Mouse (Mus musculus) neural tube, embryonic 14.5 days (tissue): ENCODE data around the gene Frat2. TPM values are rescaled to one million over a fixed set of nuclear protein-coding genes. Genes with fewer than 3 reads are reported as not detected.

ENCODE experiments used
- ATAC-seq: fragments of 200-750 bp; cut with Nextera tagmentation; 2 replicates; pipeline ENCODE4 v1.8.0; 2017; ENCODE audit warnings: low read depth, mild to moderate bottlenecking, moderate TSS enrichment, moderate library complexity
- H3K27ac ChIP-seq: fragments of 300-500 bp; sonication (generic); 2 replicates; pipeline ENCODE4 v1.5.1; 2014; ENCODE audit warnings: low read depth, mild to moderate bottlenecking, control low read depth, low read length, moderate library complexity, mixed read lengths
- H3K27me3 ChIP-seq: fragments of 300-500 bp; sonication (generic); 2 replicates; pipeline ENCODE4 v1.6.1; 2014; ENCODE audit warnings: low read length; ENCODE audit not compliant: control insufficient read depth, insufficient read depth
- H3K36me3 ChIP-seq: fragments of 300-500 bp; sonication (generic); 2 replicates; pipeline ENCODE4 v1.6.1; 2014; ENCODE audit warnings: low read length, mixed read lengths; ENCODE audit not compliant: control insufficient read depth, insufficient read depth
- H3K4me1 ChIP-seq: fragments of 300-500 bp; sonication (generic); 2 replicates; pipeline ENCODE4 v1.6.1; 2014; ENCODE audit warnings: low read length; ENCODE audit not compliant: control insufficient read depth, insufficient read depth
- H3K4me2 ChIP-seq: fragments of 300-500 bp; sonication (generic); 2 replicates; pipeline ENCODE4 v1.6.1; 2014; ENCODE audit warnings: mild to moderate bottlenecking, low read depth, low read length, control low read depth
- H3K4me3 ChIP-seq: fragments of 300-500 bp; sonication (generic); 2 replicates; pipeline ENCODE4 v1.5.1; 2014; ENCODE audit warnings: low read depth, low read length, control low read depth, mixed read lengths
- H3K9ac ChIP-seq: fragments of 300-500 bp; sonication (generic); replicated peaks from 2 replicates; pipeline ENCODE4 v1.6.1; 2014; ENCODE audit warnings: low read depth, mild to moderate bottlenecking, control low read depth, low read length, mixed read lengths
- H3K9me3 ChIP-seq: fragments of 300-500 bp; sonication (generic); 2 replicates; pipeline ENCODE4 v1.6.1; 2016; ENCODE audit warnings: low read length; ENCODE audit not compliant: control insufficient read depth
- WGBS: fragments of 180-500 bp; shearing (Covaris S2); extraction: QIAGEN DNeasy Blood & Tissue Kit; methylation state at CpG from one replicate; pipeline ENCODE4 v1.1.7; 2014; 5-methylcytosine and 5-hydroxymethylcytosine counted together
- polyA plus RNA-seq: library from polyadenylated mRNA; unstranded; fragments of >200 nt; fragmentation: Nextera tagmentation; extraction: Ambion mirVana; gene quantifications from 2 replicates; pipeline ENCODE4 v1.2.1, GENCODE M21; 2014

Gene Frat2
- 5.4 and 12.0 TPM in 2 replicates for polyA plus RNA-seq

DNA sequence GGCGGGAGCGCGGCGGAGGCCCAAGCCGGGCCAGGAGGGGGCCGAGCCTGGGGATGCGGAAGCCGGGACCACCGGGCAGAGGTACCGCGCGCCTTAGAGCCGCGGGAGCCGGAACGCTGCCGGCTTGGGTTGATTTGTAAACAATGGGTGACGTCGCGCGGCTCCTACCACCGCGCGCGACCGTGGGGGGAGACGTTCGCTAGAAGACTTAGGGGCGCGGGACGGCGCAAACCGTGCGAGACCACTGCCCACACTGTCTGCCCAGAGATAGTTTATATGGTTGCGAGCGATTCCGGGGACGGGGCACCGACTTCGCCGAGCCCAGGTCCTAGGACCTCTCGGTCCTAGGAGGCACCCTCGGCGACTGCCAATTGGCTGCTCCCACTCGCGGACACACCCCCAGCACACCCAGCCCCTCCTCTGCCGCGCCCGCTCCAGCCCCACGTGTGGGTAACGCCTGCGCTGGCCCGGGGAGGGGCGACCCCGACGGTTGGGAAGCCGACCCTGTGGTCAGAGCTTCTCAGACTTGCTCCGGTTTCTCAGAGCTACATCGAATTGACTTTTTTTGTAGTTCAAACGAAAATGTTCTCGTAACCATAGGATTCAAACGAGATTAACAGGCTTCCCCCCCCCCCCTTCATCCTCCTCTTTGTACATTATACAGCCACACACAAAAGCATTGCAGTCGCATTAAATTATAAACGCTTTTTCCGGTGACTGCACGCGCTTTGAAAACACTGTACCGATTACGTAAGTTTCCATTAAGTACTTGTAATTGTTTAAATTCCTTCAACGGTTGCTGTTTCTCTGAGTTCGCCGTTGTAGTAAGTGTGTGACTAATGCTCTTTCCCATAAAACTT lies at the start of gene Frat2:
Gene Frat2 (minus strand): TSS at position 141 of the 860 bp plus-strand sequence.
- H3K9me3 ChIP-seq: no peaks in the 10 kb centered on the region
- peak within 1 kb of the TSS; percentile 89 for H3K27ac ChIP-seq
- peak within 1 kb of the TSS; percentile 82 for H3K9ac ChIP-seq
- H3K4me2 ChIP-seq: peak within 1 kb of the TSS; percentile 91
- H3K27me3 ChIP-seq: no peaks in the 10 kb centered on the region
- H3K36me3 ChIP-seq: no peaks in the 10 kb centered on the region
- WGBS: 1% methylated on average over 68 of the region's 72 CpGs
- H3K4me3 ChIP-seq: peak within 1 kb of the TSS; percentile 82
- H3K4me1 ChIP-seq: peaks cover 25% of the 10 kb centered on the region
- peak; percentile 95 for ATAC-seq

DNA sequence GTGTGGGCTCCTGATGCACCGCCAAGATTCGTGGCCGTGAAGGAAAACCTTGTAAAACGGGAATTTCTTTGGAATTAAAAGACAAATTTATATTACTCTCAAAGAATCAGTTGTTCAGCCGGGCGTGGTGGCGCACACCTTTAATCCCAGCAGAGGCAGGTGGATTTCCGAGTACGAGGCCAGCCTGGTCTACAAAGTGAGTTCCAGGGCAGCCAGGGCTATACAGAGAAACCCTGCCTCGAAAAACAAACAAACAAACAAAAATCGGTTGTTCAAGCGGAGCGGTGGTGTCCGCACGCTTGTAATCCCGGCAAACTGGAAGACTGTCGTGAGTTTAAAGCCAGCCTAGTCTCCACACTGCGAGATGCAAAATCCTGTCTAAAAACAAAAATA lies 48.4 kb upstream of the Frat2 start:
- 18% methylated on average over 18 of the region's 18 CpGs for WGBS
- Histone ChIP-seq H3K9ac (peak overlapping the region; percentile 32; the same call in 1 of the 2 replicates), H3K27ac (no peak overlapping the region), H3K4me2 (peak overlapping the region; percentile 92), H3K4me3 (peak overlapping the region; percentile 80), H3K9me3 (no peaks in the 10 kb centered on the region), H3K4me1 (peaks cover 13% of the 10 kb centered on the region), H3K27me3 (no peaks in the 10 kb centered on the region), H3K36me3 (no peaks in the 10 kb centered on the region)
- peak; percentile 44; the same call in 1 of the 2 replicates for ATAC-seq

DNA sequence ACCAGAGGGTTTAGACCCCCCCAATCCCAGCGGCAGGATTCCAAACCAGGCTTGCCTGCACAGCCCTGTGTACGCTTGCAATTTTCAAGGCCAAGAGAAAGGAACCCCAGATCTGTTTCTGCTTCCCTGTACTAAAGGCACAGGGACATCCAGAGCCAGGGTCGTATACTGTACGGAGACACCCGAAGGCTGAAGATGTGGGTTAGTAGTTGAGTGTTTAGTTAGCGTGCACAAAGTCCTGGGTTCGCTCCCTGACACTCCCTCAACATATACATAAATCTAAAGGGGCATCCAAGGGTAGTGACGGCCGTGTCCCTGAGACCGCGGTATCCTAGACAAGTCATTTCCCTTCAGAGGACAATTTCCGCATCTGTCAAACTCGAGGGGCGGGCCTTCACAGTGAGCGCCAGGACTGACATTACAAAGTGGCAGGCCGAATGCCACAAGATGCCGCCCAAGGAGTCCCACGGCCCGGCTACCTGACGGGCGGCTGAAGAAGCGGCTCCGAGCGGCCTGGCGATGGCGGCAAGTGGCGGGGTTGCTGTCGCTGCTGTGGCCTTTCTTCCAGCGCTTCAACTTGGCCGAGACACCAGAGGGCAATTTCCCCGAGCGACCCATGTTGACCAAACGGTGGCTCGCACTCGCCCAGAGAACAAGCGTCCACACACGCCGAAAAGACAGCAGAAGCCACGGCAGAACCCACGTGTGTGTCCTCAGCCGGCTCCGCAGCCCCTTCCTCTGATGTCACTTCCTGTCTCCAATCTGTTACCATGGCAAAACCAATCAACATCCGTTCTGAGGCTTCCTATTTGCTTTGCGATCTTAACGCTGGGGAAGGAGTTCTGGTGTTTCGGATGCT lies 47.8 kb upstream of the Frat2 start, which contains the start of gene Rrp12:
Gene Rrp12 (minus strand): TSS at position 714 of the 859 bp plus-strand sequence.
- H3K27me3 ChIP-seq: no peaks in the 10 kb centered on the region

DNA sequence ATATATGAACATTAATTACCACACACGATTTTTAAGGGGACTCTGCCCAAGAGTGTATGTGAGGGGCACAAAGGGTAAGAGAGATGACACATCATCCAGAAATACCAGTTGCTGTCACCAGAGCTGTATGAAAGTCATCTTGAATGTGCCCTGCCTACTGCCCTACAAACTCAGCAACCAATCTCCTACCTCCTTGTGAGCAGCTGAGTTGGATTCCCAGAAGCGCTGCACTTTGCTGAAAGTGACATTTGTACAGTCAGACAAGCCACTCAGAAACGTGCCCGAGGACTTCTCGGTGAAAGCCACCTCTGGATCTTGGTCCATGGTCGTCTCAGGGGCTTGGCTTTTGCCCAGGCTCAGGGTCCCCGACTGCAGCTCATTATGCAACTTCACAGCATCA lies 47.0 kb upstream of the Frat2 start:
- peak overlapping the region; percentile 92 for H3K4me2 ChIP-seq
- H3K9me3 ChIP-seq: no peaks in the 10 kb centered on the region
- H3K4me3 ChIP-seq: peak overlapping the region; percentile 80
- ATAC-seq: no peak
- peaks cover 8% of the 10 kb centered on the region; the same call in 1 of the 2 replicates for H3K36me3 ChIP-seq
- no peak overlapping the region; the same call in 1 of the 2 replicates for H3K9ac ChIP-seq
- no peak overlapping the region for H3K27ac ChIP-seq
- H3K27me3 ChIP-seq: no peaks in the 10 kb centered on the region
- WGBS: 56% methylated on average over 7 of the region's 7 CpGs
- H3K4me1 ChIP-seq: peaks cover 13% of the 10 kb centered on the region

More for the DNA sequence above, 47.8 kb upstream of the Frat2 start, which contains the start of gene Rrp12:
- WGBS: 2% methylated on average over 46 of the region's 46 CpGs
- H3K36me3 ChIP-seq: 0 out of 2 replicates have a peak, but pooled peaks cover 5% of the 10 kb centered on the region
- H3K9ac ChIP-seq: peak within 1 kb of the TSS; percentile 48
- peak within 1 kb of the TSS; percentile 92 for H3K4me2 ChIP-seq
- no peaks in the 10 kb centered on the region for H3K9me3 ChIP-seq
- H3K27ac ChIP-seq: no peak within 1 kb of the TSS
- ATAC-seq: peak; percentile 98
- H3K4me1 ChIP-seq: peaks cover 13% of the 10 kb centered on the region
- peak within 1 kb of the TSS; percentile 80 for H3K4me3 ChIP-seq

DNA sequence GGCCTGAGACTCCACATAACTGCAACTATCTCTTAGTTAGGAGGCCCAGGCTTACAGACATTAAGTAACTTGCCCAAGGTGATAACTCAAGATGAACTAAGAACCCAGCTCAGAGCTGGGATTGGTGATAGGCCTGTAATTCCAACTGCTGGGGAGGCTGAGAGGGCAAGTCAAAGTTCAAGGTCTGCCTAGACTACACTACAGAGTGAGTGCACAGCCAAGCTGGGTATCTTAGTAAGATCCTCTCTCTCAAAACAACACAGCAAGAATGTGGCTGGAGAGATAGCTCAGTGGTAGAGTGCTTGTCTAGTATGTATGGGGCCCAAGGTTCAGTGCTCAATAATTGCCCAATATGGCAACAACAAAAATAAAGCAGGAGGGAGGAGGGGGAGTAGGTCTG lies 40.3 kb upstream of the Frat2 start:
- H3K4me2 ChIP-seq: no peak overlapping the region
- ATAC-seq: no peak
- peaks cover 33% of the 10 kb centered on the region; the same call in 1 of the 2 replicates for H3K36me3 ChIP-seq
- no peaks in the 10 kb centered on the region for H3K4me1 ChIP-seq
- no peak overlapping the region for H3K27ac ChIP-seq
- H3K27me3 ChIP-seq: no peaks in the 10 kb centered on the region
- no peak overlapping the region for H3K9ac ChIP-seq
- no peaks in the 10 kb centered on the region for H3K9me3 ChIP-seq
- no peak overlapping the region for H3K4me3 ChIP-seq

DNA sequence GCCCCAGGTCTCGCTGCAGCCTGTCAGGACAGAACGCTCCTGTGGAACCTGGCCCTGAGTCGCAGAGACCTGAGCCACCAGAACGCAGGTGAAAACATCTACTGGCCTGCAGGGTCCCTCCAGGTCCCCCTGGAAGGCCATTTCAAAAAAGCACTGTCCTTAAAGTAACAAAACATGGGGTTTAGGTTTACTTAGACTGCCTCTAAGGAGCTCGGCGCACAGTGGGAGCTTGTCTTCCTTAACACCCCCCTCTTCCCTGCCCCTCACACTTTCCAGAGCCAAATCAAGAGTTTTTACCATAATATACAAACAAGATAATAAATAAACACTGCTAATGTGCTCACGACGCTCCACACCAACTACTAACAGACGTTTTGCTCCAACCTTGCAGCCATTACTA lies 36.0 kb upstream of the Frat2 start:
- 96% methylated on average over 9 of the region's 9 CpGs for WGBS
- Histone ChIP-seq H3K4me3 (no peak overlapping the region), H3K4me1 (no peaks in the 10 kb centered on the region), H3K4me2 (no peak overlapping the region), H3K9ac (no peak overlapping the region), H3K27me3 (no peaks in the 10 kb centered on the region), H3K27ac (no peak overlapping the region), H3K36me3 (peaks cover 35% of the 10 kb centered on the region), H3K9me3 (no peaks in the 10 kb centered on the region)
- ATAC-seq: no peak

DNA sequence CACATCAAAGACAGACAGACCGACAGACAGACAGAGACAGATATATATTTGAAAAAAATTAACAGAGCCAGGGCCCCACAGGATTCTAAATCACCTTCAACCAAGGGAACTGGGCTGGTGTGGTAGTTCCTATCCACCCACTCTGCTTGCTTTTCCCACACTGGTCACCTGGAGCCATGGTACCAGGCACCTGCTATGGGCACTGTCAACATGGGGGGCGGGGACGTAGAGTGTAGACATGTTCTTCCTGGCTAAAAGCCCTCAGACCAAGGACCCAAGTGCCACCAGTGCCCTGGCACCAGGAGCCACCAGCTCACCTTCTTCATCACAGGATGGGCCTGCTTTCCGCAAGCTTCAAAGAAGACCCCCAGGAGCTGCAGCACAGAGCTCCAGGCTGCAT lies 33.9 kb upstream of the Frat2 start:
- 95% methylated on average over 4 of the region's 4 CpGs for WGBS
- Histone ChIP-seq H3K4me1 (no peaks in the 10 kb centered on the region), H3K4me3 (no peak overlapping the region), H3K4me2 (no peak overlapping the region), H3K36me3 (peaks cover 37% of the 10 kb centered on the region), H3K9me3 (no peaks in the 10 kb centered on the region), H3K27ac (no peak overlapping the region), H3K27me3 (no peaks in the 10 kb centered on the region), H3K9ac (no peak overlapping the region)
- ATAC-seq: no peak

DNA sequence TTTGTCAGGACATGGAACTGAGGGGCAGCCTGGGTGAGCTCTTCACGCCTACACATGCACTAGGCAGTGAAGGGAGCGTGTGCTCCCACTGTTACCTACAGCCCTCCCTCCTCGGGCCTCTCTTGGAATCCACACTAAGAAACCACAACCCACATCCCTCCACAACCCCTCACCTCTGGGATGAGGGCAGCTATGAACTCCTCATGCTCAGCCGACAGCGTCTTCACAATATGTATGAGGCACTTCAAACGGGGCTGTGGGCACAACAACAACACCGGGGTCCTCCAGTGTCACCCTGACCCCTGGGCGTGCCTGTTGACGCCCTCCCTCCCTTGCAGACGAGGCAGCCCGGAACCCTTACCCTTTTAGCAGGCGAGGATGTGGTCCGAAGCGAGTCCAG lies 26.4 kb upstream of the Frat2 start:
- Histone ChIP-seq H3K27me3 (no peaks in the 10 kb centered on the region), H3K9ac (no peak overlapping the region), H3K27ac (no peak overlapping the region), H3K4me3 (no peak overlapping the region), H3K4me1 (no peaks in the 10 kb centered on the region), H3K36me3 (peaks cover 46% of the 10 kb centered on the region), H3K4me2 (no peak overlapping the region), H3K9me3 (no peaks in the 10 kb centered on the region)
- WGBS: 95% methylated on average over 14 of the region's 14 CpGs
- ATAC-seq: no peak
